Mouse (Mus musculus): ENCODE measurements around the gene Dedd.

DNA sequence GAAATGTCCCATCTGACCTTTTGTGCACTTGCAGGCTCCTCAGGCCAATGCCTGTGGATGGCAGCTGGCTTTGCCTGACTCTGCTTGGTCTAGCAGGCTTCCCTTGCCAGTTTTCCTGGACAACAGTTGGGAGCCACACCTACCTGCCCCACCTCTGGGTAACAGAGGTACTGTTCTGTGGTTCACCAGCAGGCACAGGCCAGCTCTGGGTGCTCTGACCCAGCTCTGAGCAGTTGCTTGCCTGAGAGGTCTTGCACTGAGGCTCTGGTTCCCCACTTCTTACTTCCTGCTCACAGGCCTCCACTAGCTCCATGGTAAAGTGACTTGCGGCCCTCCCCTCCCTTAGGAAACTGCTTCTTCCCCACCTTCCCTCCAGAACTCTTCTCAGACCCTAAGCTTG lies 6.9 kb upstream of the Dedd start:
- TF ChIP-seq CTCF (IDR thresholded peaks at IDR 0.05; ENCODE audit: borderline replicate concordance, insufficient read depth, low read depth, low read length) (no peak), POLR2A (IDR thresholded peaks at IDR 0.05; ENCODE audit: borderline replicate concordance, insufficient read depth, low read length) (no peak)

Measured in cerebellum, adult 2 months (tissue).